Mouse (Mus musculus) small intestine, adult 10 weeks (tissue): ENCODE results near the gene Klra2. TPM values are rescaled to one million over a fixed set of nuclear protein-coding genes. Genes with fewer than 3 reads are reported as not detected.

ENCODE experiments used
- polyA plus RNA-seq: library from polyadenylated mRNA; stranded (reverse); fragments of 350-450 nt; fragmentation: Illumina TruSeq; extraction: RNeasy Lipid Tissue Mini Kit (QIAGEN cat#74804); gene quantifications from one replicate; pipeline ENCODE4 v1.2.3, GENCODE M21; 2014; ENCODE audit warnings: low replicate concordance

The Klra2 gene
- polyA plus RNA-seq = 33.1 TPM

DNA sequence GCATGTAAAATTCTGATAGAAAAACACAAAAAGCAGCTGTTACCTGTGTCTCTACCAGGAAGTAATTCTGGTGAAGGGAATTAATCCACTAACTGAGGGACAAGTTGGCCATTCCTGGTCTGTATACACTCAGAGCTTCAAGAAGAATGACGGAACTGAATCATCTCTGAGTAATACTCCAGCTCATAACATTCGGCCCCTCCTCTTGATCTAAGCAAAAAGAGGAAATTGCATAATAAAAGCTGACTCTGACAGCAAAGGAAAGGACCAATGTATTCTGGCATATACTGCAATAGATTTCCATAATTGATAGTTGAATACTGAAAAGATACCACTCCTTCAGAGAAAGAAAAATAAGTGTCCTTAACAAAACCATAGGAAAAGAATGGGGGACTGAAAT lies at the start of gene Klra2:
Klra2 (minus strand) TSS at position 157 of the 400 bp plus-strand sequence.

DNA sequence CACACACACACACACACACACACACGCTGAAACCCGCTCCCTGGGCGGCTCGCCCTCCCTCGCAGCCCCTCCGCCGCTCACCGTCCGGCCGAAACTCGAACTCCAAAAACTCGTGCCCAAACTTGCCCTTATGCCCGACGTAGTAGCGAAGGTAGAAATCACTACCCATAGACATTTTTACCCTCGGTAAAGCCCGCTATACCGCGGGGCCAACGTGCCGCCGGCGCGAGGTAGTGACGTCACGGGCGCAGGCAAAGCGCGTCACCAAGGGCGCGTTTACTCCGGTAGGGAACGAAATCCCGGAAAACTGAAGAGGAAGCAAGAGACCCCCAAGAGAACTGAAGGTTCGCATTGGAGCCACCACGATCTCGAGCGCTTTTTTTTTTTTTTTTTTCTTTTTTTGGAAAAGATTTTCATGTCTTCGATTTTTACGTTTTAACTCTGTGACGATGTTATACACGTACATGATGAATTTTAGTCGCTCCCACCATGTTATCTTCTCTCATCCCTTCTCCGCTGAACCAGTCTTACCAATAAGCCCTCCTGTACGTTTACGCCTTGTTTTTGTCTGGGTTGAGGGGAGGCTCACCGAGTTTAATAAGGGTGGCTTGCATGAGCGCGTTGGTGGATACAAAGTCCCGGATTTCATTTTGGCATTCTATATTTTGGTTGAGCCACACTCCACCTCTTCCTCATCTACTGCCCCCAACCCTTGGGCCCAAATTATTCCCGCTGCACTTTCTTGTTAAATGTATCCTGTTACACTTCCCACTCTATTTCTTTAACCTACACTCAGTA lies 46.0 kb upstream of the Klra2 start, which contains the start of gene Magohb:
Magohb (minus strand) TSS at position 254 of the 798 bp plus-strand sequence.

Other genes starting within 250 kb of the Klra2 start
- 52.9 TPM for gene Magohb, start 45.9 kb upstream of the Klra2 start, polyA plus RNA-seq
- gene Styk1, start 106.2 kb upstream of the Klra2 start, polyA plus RNA-seq = 163 TPM
- 53.6 TPM for gene Ybx3, start 141.1 kb upstream of the Klra2 start, polyA plus RNA-seq
- not detected for gene 5430401F13Rik, start 239.0 kb upstream of the Klra2 start, polyA plus RNA-seq
- not detected for gene Gm6619, start 239.0 kb upstream of the Klra2 start, polyA plus RNA-seq